Mouse (Mus musculus) gastrocnemius, postnatal 25 days (tissue): ENCODE measurements around the gene Nelfe. TPM values are rescaled to one million over a fixed set of nuclear protein-coding genes. Genes with fewer than 3 reads are reported as not detected.

Experiments used
- DNase-seq: peaks from one replicate; pipeline ENCODE4 v3.0.0; 2022
- total RNA-seq, 2 experiments: library from RNA; stranded (reverse); gene quantifications; 1 replicate in 1 of 2; 2 replicates in 1 of 2; pipeline ENCODE4 v1.2.3; 2021

Nelfe gene
- total RNA-seq, 2 experiments from 2014 or later = 7.7 to 8.9 TPM

DNA sequence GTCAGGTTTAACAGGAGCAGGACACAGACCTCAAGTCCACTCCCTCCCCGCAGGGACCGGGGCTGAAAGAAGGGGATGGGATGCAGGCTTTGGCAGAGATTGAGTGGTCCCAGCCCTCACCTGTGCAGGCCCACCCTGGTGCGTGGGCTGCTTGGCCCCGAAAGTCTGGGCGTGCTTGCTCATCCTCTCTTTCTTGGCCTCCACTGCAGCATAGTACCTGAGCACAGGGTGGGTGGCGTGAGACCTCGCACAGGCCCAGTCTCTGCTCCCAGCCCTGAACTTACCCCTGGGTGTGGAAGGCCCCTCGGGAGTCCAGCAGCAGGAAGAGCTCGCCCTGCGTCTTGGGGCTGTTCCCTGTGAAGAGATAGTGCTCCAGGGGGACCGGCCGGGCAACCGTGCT is 5.3 kb upstream of the Nelfe start:
- no peak for DNase-seq

DNA sequence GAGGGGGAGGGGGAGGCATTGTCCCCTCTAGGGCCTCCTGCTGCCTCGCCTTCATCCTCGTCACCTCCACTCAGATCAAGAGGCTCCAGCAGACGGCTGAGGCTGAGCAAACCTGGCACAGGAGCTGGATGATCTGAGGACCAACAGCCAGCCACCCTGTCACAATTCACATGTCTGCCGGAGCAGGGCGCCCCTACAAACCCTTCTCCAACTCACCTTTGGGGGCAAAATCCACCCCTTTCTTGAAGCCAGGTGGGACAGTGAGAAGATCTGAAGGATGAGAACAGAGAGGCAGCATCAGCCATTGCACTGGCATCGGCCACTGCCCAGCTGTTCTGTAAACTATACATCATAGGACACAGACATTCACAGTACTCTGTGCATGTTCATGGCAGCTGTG is 3.0 kb upstream of the Nelfe start:
- DNase-seq = no peak

GRCm38 (mm10) chr17:34847615-34848014 is 2.6 kb upstream of the Nelfe start:
- DNase-seq = no peak

GRCm38 (mm10) chr17:34850517-34851125 is 430 bp downstream of the Nelfe start:
- no peak for DNase-seq

GRCm38 (mm10) chr17:34853511-34853910 is 3.3 kb downstream of the Nelfe start:
- DNase-seq = no peak

DNA sequence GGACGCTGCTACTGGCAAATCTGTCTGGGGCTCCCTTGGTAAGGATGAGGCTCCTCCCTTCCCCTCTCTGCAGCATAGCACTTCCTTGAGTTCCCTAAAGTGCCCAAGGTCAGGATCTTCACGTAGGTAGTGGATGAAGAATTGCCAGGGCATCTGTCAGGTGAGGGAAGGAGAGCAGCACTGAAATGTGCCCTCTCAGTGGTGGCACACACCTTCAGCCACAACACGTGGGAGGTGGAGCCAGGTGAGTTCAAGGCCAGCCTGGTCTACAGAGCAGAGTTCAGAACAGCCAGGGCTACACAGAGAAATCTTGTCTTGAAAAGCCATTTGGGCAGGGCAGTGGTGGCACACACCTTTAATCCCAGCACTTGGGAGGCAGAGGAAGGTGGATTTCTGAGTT is 4.6 kb downstream of the Nelfe start:
- no peak for DNase-seq

GRCm38 (mm10) chr17:34855825-34856224 is 5.6 kb downstream of the Nelfe start:
- DNase-seq = no peak

- DNase-seq = no peak
Observed at GRCm38 (mm10) chr17:34858670-34859069, 8.5 kb downstream of the Nelfe start.

GRCm38 (mm10) chr17:34860514-34860913 is 10.3 kb downstream of the Nelfe start:
- no peak for DNase-seq

- DNase-seq = no peak
Observed at GRCm38 (mm10) chr17:34861704-34862415, 11.7 kb downstream of the Nelfe start.

GRCm38 (mm10) chr17:34862416-34863081 is 12.4 kb downstream of the Nelfe start, which contains the start of gene Cfb:
Gene Cfb (minus strand): TSS chr17:34862518.
- DNase-seq = no peak

- no peak for DNase-seq
Observed at GRCm38 (mm10) chr17:34865981-34866380, 15.8 kb downstream of the Nelfe start.

DNA sequence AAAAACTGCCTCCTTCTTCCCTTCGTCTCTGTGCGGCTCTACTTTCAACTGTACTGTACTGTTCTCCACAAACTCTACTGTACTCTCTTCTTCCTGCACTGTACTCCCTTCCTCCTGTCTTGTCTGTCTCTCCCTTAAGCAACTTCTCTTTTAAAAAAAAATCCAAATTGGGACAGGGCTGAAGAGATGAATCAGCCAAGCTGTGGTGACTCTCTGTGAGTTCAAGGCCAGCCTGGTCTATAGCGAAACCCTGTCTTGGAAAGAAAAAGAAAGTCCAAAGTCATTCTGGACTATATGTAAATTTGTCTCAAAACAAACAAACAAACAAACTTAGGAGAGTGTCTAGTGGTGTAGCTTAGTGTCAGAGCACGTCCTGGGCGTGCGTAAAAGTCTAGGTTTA is 24.1 kb downstream of the Nelfe start:
- DNase-seq = no peak

GRCm38 (mm10) chr17:34879336-34879879 is 29.2 kb downstream of the Nelfe start, which contains the start of gene Zbtb12:
Gene Zbtb12 (plus strand): TSS chr17:34879483.
- DNase-seq = no peak

- DNase-seq = no peak
Observed at GRCm38 (mm10) chr17:34881166-34881565, 31.0 kb downstream of the Nelfe start.

- no peak for DNase-seq
Observed at GRCm38 (mm10) chr17:34881683-34882310, 31.6 kb downstream of the Nelfe start, which contains the start of gene Gm20547. Gene Gm20547 (minus strand): TSS chr17:34882042.

GRCm38 (mm10) chr17:34883332-34883731 is 33.1 kb downstream of the Nelfe start:
- no peak for DNase-seq

GRCm38 (mm10) chr17:34884704-34885103 is 34.5 kb downstream of the Nelfe start:
- DNase-seq = no peak

GRCm38 (mm10) chr17:34885615-34886014 is 35.4 kb downstream of the Nelfe start:
- no peak for DNase-seq

DNA sequence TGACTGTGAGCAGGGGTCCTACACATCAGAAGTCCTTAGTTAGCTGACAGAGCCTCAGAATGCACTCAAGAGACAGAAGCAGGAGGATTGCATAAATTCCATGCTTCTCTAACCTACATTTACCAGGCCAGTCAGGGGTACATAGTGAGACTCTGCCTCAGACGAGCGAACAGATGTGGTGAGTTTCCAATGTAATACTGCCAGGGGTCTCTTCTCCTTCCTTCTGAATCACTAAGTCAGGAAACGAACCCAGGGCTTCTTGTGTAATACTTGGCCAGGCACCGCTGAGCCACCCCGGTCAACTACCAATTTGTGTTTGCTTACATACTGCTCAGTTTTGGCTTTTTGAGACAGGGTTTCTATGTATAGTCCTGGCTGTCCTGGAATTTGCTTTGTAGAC is 37.8 kb downstream of the Nelfe start:
- no peak for DNase-seq

GRCm38 (mm10) chr17:34890074-34890743 is 40.0 kb downstream of the Nelfe start:
- no peak for DNase-seq

GRCm38 (mm10) chr17:34891377-34891776 is 41.2 kb downstream of the Nelfe start:
- no peak for DNase-seq
